Mouse (Mus musculus): ENCODE results near the gene Olfr1358.

Olfr1358 gene

GRCm38 (mm10) chr10:78569686-78570085, 52.5 kb downstream of the Olfr1358 start:
- DNase-seq (ENCODE audit: low read depth, low spot score) = no peak

Measured in brain, embryonic 18.5 days (tissue).